Mouse (Mus musculus) induced T-regulatory cell, adult 2 months (primary cell): ENCODE results near the gene Gzmm.

Source experiments
- DNase-seq: peaks from one replicate; pipeline ENCODE4 v3.0.0-alpha.2; 2012; ENCODE audit warnings: low read depth

The Gzmm gene

DNA sequence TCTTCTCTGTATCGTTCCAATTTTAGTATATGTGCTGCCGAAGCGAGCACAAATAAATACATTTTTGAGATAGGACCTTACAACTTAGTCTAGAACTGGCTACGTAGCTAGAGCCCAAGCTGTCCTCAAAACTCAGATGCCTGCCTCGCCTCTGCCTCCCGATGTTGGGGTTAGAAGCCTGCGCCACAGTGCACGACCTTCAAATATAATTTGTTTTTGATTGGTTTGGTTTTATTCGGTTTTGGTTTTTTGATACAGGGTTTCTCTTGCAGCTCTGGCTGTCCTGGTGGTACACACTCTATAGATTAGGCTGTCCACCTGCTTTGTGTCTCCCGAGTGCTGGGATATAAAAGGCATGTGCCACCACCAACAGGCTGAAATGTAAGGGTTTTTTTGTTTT lies 14.7 kb downstream of the Gzmm start:
- DNase-seq, result no peak

- peak; percentile 99 for DNase-seq
These were observed 15.5 kb downstream of the Gzmm start, which contains the start of gene Bsg for GRCm38 (mm10) chr10:79704065-79704969. Gene Bsg, plus strand, starts transcription at chr10:79704491.

- DNase-seq, result peak; percentile 26
These were observed 16.1 kb downstream of the Gzmm start for GRCm38 (mm10) chr10:79704970-79705360.

- no peak for DNase-seq
These were observed 17.1 kb downstream of the Gzmm start for GRCm38 (mm10) chr10:79705951-79706350.

- no peak for DNase-seq
These were observed 17.7 kb downstream of the Gzmm start for GRCm38 (mm10) chr10:79706406-79707094.

DNA sequence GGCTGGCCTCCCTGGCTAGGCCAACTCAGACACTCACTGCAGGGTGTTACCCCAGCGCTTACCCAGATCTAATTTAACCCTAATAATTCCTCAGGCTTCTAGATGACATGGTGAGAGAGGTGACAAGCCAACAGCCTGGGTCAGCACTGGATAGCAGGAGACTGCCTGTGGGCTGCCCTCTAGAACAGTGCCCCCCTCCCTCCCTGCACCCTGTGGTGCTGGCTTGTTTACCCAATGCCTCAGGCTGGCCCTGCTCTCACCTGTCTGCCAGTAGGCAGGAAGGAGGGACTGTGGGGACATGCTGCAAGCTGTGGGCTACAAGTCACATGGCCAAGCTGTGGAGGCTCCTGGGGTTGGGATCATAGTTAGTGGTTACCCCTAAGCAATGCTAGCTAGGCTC lies 18.3 kb downstream of the Gzmm start:
- DNase-seq, result no peak

DNA sequence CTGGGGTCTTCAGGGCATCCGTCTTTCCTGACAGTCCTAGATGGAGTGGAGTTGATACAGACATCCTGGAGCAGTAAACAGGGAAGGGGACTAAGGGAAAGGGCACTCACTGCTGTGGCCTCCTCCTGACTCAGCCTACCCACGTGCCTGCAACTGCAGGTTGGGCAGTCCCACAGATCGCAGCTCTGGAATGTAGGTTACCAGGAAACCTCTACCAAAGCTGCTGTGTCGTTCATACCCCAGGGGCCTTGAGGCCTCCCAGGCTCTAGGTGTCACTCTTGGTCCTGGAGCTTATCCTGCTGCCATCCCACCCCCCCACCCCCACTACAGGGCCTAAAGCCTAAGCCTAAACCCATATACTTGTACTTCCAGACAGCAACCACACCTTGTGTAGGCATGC lies 18.9 kb downstream of the Gzmm start:
- DNase-seq, result no peak

DNA sequence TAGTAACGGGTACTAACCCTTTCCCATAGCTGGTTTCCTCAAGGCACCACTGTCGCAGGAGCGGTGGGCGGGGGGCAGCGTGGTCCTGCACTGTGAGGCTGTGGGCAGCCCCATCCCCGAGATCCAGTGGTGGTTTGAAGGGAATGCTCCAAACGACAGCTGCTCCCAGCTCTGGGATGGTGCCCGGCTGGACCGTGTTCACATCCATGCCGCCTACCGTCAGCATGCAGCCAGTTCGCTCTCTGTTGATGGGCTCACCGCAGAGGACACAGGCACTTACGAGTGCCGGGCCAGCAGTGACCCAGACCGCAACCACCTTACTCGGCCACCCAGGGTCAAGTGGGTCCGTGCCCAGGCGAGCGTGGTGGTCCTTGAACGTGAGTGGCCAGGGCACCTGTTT lies 19.8 kb downstream of the Gzmm start:
- DNase-seq, result no peak

GRCm38 (mm10) chr10:79709307-79709706 lies 20.5 kb downstream of the Gzmm start:
- no peak for DNase-seq

DNA sequence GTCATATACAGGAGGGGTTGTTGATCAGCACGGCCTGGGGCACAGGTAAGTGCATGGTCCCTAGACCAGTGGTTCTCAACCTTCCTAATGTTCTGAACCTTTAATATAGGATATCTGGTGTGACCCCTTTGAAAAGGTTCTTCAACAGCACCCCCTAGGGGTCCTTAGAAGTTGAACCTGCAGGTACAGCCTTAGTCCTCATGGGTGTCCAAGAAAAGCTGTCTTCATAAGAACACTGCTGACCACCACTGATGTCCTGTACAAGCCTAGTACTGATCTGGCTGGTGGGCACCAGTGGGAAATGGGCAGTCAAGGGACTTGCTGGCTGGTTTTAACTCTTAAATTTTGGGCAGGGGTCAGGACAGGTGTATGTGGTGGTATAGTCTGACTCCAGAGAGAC lies 23.2 kb downstream of the Gzmm start:
- peak; percentile 63 for DNase-seq

DNA sequence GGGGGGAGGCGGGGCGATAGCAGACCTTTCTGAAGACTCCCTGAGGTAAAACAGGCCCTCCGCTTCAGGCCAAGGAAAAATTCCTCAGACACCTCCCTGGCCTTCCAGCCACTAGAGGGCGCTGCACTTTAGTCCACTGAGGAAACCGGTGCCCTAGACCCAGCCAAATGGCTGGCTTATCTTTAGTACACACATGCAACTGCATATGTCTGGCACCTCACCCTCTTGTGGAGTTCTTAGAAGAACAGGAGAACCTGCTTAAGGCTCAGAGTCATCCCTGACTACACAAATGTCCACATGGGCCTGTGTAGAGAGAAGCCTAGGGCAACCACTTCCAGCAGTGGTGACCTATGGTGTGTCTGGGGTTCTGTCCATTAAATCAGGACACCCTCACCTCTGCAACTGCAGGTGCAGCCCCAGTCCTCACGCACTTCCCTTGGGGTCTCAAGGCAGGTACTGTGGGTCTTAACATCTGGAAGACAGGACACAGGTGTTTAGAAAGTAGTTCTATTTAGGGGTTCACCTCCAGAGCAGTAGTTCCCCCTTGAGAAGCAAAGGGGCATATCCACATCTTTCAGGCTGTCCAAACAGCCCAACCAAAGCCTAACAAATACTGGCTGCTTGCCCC lies 23.8 kb downstream of the Gzmm start:
- DNase-seq, result peak; percentile 86

DNA sequence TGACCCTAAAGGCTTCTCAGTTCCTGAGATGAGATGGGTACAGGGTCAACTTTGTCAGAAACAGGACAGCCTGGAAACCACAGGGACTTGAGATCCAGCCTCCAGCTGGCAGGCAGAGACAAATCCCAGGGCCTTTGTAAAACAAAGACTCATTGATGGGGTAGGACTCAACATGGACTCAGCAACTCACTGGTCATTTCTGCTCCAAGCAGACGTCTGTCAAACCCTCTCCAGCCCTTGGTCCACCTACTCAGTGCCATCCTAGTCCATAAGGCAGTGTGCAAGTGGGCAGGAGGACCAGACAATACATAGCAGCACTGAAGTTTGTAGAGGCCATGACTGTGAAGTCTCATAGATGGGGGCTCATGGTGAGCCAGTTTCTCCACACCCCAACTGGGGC lies 24.3 kb downstream of the Gzmm start:
- DNase-seq, result no peak

- no peak for DNase-seq
These were observed 26.2 kb downstream of the Gzmm start for GRCm38 (mm10) chr10:79714996-79715395.

DNA sequence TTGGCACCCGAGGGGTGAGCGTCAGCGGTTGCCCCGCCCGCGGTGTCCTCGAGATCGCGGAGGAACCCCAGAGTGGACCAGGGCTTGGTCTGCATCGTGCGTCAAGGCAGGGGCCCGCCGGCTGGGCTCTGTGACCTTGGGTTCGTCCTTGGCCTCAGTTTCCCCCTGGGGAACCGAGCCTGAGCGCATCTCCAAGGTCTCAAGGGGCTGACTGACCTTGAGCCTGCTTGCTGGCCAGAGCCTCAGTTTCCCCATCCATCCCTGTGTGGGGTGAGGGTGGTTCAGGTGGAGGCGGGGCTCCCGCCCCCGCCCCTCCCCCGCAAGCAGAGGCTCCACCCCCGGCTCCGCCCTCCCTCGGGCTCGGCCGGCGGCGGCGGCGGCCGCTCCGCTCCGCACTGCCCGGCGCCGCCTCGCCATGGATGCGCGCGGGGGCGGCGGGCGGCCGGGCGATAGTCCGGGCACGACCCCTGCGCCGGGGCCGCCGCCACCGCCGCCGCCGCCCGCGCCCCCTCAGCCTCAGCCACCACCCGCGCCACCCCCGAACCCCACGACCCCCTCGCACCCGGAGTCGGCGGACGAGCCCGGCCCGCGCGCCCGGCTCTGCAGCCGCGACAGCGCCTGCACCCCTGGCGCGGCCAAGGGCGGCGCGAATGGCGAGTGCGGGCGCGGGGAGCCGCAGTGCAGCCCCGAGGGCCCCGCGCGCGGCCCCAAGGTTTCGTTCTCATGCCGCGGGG lies 27.6 kb downstream of the Gzmm start, which contains the start of gene Hcn2:
Hcn2 (plus strand) TSS at position 381 of the 734 bp plus-strand sequence.
- no peak for DNase-seq

DNA sequence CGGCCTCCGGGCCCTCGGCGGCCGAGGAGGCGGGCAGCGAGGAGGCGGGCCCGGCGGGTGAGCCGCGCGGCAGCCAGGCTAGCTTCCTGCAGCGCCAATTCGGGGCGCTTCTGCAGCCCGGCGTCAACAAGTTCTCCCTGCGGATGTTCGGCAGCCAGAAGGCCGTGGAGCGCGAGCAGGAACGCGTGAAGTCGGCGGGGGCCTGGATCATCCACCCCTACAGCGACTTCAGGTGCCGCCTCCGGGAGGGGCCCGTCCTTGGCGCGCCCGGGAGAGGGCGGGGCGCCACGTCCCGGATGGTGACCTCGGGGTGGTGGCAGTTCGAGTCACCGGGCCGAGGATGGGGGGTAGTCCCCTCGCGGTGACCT lies 28.2 kb downstream of the Gzmm start:
- DNase-seq, result peak; percentile 55

GRCm38 (mm10) chr10:79717640-79718357 lies 29.0 kb downstream of the Gzmm start:
- peak; percentile 83 for DNase-seq

- no peak for DNase-seq
These were observed 32.3 kb downstream of the Gzmm start for GRCm38 (mm10) chr10:79721089-79721488.

DNA sequence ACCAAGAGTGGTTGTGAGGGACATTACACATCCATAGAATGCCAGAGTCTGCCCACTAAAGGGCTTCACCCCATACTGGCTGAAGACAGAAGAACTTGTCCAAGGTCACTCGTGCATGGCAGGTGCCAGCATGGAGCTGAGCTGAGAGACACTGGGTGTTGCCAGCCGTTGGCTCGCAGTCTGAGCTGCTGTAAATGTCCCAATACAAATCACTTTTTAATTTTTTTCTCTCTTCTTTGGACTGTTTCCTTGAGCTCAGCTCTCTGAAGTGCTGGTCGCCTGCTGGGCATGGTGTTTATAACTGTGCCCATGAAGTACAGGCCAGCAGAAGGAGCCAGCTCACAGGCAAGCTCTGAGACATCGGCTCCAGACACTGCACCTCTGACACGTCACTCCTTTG lies 34.2 kb downstream of the Gzmm start:
- no peak for DNase-seq

- DNase-seq, result no peak
These were observed 34.9 kb downstream of the Gzmm start for GRCm38 (mm10) chr10:79723692-79724091.

- DNase-seq, result peak; percentile 67
These were observed 37.3 kb downstream of the Gzmm start for GRCm38 (mm10) chr10:79726090-79726489.
